Mouse (Mus musculus) right cerebral cortex, adult 18-20 months (tissue): ENCODE results near the gene Ripk4.

Experiments
- DNase-seq: peaks from one replicate; pipeline ENCODE4 v3.0.0; 2022; ENCODE audit warnings: mixed read lengths

Gene Ripk4

DNA sequence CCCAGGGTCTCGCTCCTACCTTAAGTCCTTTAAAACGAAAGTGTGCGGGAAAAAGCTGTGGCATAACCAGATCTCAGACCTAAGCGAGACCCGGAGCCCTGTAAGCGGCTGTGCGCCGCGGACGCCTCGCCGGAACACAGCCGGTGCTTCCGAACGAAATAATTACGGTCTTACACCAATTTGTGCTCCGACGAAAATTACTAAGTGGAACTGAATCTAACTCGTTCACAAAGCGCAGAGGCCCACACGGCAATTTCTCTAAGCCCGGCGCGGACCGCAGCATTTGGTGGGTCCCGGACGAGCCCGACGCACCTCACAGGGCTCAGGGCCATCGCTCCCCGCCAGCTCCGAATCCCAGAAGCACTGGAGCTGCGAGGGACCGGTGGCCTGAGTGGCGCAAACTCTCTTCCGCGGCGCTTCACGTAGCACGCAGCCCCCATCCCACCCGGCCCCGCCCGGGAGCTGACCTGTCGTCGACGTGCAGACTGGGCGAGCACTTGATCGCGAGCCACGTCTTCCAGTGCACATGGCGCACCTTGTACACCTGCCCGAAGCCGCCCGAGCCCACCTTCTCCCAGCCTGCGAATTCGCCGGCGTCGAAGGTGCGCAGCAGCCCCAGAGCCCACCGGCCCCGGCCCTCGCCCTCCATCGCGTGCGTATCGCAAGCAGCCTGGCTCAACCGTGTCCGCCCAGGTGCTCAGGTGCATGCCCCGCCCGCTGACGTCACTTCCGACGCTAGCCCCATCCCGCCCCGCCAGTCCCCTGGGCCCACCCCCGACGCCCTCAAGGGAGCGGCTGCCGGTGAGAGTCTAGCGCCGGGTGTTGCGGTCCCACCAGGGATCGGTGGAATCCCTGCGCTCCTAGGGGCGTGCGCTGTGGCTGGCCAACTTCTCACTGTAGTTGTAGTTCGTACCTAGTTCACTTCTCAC, at the start of gene Ripk4:
Gene Ripk4, minus strand, starts transcription at position 727 of the 929 bp plus-strand sequence.
- DNase-seq, result no peak

DNA sequence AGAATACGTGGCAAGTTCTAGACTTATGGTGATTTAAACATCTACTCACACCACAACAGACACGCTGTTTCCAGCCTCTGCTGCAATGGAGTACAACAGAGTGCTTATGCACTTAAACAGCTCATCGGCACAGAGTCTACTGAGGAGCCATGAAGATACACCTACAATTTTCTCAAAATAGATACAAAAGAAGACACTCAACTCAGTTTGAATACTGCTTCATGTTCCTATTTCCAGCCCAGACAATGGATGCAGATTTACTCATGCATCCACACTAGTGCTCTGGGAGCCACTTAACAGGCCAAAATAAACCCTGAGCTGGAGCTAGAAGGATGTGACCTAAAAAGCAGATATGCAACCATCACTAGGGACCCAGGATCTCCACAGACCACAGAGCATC, 45.3 kb upstream of the Ripk4 start:
- DNase-seq, result peak; percentile 53

DNA sequence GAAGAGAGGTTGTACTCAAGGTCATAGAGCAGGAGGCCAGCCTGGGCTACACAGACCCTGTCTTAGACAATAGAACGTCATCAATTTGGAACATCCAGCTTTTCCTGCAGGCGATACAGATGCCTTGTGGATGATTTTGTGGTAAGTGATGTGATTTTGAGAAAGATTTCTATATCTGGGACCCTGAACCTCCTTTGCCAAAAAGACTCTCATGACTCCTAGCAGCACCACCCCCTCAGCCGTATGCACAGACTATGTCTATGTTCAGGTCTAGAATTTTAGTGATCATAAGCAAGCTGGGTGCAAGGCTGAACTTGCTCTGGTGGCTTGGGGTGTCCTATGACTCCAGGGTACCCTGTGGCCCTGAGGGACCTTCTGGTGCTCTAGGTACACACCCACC, 42.1 kb upstream of the Ripk4 start:
- peak; percentile 18 for DNase-seq

DNA sequence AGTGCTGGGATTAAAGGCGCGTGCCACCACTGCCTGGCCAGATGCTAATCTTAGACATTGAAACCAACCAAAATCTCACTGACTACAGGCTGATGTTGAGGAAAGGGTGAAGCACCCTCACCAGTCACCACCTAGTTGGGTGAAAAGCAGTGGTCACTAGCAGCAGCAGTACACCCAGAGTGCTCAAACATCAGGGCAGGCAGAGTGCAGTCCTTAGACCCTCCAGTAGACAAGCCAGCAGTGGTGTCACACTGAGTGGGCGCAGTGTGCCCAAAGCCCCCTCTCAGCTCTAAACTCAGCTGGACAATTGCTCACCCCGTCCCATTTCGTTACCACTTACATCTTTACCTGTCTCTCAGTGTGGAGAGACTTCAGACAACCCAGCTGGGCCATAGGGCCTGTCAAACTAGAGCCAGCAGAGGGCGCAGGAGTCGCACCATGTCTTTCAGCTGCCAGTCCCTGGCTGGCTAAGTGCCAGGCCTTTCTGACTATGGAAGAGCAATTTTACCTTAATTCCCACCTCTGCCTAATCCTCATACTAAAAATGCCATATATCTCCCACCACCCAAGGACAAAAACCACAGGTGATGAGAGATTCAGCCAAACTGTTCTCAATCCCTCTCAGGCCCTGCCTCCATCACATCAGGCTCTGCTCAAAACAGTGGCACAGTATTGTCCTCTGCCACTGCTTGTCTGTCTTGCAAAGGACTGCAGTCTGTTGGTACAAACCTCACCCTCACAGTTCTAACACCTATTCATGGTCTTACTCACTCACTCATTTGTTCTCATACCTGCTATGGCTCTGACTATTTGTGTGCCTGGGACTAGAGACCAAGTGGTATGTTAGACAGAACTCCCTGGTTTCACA, 41.3 kb upstream of the Ripk4 start:
- peak; percentile 86 for DNase-seq

DNA sequence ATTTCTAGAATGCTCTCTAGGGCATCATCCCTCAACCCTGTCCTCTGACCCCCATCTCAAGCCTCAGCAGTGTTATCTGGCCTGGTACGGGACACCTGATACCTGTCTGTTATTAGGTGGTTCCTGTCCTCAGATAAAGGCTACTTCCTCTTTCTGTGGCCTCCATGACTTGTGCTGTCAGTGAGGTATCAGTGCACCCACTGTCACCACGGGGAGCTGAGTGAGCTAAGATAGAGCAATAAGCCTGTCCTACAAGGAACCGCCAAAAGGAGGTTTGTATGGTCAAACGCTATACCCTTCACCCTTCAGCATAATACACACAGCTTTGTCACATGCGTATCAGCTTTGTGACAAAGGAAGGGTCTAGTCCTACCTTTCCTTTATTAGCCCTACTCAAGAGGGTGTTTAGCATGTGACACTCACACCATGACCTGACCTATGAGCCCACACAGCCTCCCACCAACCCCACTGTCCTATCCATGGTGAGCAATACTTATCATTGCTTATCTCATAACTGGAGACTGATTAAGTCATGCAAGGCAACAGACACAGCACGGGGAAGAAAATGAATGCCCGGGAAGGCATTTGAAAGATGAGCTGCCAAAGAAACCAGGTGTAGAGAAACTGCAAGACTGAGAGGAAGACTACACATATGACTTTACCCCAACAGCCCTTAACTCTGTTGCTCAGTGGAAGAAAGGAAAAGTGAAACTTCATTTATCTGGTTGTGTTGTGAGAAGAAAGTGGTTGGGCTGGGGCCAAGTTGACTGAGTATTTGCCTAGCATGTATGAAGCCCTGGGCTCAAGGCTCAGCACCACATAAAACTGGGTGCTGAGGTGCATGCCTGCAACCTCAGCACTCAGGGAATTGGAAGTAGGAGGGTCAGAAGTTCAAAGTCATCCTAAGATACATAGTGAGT, 34.6 kb upstream of the Ripk4 start:
- no peak for DNase-seq

DNA sequence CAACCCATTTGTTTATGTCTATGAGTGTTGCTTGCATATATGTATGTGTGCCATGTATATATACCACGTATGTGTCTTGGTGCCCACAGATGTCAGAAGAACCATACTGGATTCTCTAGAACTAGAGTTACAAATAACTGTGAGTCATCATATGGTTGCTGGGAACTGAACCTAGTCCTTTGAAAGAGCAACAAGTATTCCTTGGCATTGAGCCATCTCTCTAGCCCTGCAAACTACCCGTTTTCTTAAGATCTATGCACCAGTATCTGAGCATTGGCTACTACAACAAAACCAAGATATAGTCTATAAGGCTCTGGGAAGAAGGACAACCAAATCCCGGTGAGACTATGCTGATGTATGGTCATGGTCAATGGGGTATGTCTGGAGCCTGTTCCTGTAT, 33.6 kb upstream of the Ripk4 start:
- DNase-seq, result no peak

DNA sequence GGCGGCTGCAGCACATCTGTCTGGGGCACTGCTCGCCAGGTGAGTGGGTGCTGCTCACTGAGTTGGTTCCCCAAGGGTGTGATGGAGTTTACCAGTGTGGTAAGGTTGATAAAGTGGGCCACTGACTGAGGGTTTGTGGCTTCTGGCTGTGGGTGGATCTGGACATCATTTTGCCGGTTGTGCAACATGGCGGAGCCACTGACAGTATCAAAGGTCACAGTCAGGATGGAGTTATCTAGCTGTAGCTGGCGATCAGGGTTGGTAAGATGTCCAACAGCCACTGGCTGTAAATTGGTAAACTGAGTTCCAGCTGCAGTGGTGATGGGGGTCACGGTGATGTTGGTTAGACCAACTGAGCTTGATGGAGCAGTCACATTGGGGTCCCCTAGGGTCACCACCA, 30.7 kb upstream of the Ripk4 start:
- DNase-seq, result no peak

DNA sequence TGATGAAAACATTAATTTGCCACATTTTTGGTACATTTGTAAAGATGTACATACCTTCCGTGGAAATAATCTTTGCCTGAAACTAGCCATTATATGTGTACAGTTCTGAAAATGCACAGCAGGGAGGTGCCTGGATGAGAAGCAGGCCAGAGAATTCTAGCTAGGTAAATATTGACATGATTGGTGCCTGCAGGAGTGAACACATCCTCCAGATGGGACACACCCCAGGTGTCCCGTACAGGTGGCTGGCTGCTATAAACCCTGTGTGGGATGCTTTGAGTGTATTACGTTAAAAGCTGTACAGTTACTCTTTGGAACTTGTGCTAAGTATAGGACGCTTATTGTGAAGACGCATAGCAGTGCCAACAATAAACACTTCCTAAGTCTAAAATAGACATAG, 19.5 kb upstream of the Ripk4 start:
- DNase-seq, result no peak

DNA sequence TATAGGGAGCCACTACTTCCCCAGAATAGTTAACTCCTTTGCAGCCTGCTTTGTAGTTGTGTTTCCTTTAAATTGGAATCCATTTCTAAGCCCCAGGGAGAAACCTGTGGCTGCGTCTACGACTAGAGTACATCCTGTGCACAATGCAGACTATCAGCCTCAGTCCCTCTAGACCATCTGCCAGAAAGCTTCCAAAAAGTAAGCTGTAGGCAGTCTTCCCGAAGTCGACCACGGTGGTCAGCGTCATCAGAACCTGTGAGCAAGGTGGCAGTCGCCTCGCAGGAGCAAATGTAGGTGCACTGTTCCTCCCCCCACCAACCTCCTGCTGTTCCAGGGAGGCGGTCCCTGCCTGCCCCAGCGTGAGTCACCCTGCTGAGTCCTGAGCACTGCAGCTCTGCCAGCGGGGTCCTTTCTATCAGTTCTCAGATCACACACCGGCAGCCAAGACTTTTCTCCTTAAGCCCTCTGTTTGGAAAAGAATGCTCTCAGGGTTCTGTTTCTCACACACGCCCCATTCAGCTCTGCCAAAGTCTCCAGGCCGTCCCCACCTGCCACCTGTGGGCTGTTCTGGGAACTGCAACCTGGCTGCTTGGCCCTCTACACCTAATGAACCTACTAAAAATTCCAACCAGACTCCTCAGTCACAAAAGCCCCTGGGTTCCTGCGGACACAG, 14.9 kb upstream of the Ripk4 start:
- peak; percentile 74 for DNase-seq

DNA sequence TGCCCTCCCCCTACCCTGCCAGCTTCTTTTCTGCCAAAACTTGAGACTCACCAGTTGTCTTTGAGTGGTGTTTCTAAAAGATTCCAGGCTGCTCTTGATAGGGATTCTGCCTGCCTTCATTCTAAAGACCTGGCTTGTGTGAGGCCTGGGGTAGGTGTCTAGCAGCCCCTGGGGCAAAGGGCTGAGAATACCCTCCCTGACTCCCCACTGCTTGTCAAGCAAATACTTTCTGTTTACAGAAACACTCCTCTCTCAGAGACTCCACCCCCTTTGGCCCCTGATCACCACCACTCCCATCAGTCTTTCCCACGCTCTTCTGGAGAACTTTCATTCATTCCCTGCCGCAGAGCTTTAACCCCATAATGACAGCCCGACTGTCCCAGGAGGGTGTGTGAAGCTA, 2.9 kb upstream of the Ripk4 start:
- DNase-seq, result no peak

DNA sequence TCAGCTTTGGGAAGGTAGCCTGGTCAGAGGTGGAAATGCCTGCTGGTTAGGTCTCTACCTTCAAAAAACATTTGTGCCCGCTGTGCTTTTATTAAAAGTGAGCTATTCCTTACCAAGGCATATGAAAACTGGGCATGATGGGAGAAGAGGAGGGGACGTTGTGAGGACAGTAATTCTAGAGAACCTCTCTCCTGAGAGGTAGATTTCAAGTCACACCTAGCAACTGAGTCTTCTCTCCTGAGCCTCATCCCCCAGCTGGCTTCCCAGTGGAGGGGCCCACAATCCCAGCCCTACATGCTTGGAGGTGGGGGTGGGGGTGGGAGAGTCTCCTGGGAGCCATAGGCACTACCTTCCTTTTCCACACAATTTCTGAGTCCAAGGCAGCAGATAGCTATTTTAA, 1.0 kb upstream of the Ripk4 start:
- no peak for DNase-seq

DNA sequence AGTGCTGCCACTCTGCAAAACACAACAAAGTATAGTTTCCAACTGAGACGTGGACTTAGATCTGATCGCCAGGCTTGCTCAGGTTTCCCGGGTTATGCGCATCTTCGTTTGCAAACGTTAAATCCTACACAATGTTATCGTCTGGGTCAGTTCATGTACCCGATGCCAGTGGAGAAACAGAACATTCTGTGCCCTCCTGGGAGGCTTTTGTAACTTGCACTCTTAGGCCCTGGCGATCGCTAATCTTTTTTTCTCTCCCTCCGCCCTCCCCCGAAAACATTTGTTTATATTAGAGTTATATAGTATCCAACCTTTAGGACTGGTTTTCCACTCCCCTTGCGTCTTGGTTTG, 378 bp upstream of the Ripk4 start:
- no peak for DNase-seq

DNA sequence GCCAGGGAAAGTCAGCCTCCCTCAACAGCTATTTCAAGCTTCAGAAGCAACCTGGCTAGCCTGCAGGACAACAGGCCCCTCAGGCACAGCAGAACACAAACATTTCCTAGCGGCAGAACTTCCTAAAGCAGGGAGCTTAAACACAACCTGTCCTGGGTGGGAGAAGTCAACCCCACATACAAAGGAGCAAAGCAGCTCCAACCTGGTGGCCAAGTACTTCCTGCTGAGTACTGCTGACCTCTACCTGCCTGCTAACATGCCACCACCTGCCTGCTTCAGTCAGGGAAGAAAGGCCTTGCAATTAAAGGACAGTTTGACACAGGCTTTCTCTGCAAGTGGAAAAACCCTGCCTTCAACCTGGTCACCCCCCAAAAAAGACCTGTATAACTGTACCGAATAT, 1.8 kb downstream of the Ripk4 start:
- DNase-seq, result no peak

DNA sequence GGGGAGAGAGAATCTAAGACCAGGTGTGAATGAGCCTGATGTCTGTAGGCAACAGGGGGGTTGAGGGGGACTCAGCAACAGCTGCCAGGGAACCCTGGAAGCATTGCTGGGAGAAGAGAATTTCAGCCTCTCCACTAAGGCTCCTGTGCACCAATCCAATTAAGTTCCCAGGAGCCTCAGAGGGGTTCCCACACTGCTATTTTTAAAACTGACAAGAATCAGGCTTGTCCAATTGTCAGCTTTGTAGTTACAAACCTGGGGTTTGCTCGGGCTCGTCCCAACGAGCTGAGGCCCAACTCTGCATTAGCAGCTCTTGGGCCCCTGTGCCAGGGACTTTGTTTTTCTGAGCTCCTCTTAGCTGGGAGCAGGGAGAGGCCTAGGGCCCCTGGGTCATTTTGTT, 3.9 kb downstream of the Ripk4 start:
- no peak for DNase-seq

DNA sequence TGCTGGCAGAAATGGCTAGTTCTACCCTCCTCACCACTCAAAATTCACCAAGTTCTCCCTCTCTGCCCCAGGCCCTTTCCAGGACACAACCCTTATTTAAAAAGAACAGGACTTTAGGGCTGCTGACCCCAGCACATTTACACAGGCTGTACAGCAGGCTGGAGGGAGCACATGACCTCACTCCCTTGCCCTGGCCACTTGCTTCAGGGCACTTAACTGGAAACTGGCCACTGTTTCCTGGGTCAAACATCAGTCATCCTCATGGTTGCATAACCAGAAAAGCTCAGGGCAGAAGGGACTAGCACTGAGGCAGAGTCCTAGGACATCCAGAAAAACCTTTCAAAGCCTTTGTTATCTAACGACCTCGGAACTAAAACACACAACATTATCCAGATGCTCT, 5.3 kb downstream of the Ripk4 start:
- no peak for DNase-seq

DNA sequence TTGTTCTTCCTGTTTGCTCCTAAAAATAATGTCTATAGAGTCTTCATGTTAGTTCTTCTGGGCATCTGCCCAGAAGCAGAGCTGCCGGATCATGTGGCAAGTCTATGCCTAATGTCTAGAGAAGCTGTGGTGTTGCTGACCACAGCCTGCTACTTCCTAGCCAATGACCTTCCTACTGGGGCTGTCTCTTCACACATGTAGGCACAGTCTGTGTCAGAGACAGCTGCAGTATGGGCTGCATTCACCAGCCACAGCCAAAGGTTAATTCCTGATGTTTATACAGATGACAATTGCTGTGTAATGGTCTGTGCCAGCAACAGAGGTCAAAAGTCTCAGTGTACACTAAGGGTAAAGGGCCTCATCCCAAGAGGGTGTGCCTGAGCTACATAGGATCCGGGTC, 7.1 kb downstream of the Ripk4 start:
- DNase-seq, result no peak

DNA sequence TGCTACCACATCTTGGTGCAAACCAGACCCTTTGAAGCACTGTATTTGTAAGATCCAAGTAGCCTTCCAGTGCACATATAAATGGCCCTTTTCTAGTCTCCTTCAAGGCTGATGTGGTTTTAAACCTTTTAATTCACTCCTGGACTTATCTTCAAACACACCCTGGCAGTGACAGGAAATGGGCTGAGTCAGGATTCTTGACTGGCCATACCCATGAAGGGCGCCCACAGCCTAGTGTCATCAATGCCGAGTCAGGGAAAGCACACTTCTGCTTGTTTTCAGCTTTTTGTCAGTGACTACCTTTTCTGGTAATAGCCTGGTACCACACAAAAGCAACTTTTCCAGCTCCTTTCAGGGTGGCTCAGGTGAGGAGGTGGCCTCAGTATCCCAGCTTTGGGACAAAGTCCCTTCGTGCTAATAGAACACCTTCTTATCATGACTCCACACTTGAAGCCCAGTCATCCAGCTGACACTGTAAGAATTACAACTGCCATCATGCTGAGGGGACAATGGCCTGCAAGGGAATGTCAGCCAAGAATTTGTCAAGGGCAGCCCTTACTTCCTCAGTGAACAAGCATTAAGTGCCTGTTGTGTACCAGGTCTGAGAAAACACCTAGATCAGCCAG, 11.2 kb downstream of the Ripk4 start:
- DNase-seq, result no peak

DNA sequence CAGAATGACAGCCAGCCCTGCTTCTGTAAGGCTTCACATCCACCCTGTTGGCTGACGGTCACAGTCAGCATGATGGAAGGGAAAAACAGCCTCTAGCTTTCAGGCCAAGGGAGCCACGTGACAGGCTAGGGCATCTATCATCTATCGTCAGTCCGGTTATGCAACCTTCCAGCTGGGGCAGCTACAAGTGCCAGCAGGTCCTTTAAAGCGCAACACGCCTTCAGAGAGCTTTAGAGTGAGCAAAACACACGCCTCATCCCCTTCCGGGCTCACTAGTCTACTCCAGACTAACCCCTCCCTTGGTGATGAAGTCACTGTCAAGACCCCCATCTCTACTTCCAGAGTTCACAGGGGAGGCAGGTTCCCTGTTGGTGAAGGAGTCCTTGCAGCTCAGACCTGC, 11.7 kb downstream of the Ripk4 start:
- peak; percentile 9 for DNase-seq

DNA sequence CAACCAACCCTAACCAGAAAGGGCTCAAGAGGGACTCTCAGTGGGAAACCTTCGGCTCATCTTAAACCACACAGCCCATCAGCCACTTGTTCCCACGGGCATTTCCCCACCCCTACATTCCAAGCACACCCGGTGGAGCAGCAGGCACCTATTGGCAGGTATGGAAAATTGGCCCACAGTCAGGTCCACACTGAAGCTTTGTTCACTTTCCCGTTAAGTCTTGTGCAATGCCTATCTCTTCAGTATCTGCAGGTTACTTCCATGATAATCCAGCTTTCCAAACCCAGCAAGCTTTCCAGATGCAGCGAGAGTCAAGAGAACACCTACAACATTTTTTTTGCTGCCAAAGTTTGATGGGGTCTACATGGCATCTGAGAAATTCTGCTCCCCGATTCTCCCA, 15.2 kb downstream of the Ripk4 start:
- DNase-seq, result no peak

DNA sequence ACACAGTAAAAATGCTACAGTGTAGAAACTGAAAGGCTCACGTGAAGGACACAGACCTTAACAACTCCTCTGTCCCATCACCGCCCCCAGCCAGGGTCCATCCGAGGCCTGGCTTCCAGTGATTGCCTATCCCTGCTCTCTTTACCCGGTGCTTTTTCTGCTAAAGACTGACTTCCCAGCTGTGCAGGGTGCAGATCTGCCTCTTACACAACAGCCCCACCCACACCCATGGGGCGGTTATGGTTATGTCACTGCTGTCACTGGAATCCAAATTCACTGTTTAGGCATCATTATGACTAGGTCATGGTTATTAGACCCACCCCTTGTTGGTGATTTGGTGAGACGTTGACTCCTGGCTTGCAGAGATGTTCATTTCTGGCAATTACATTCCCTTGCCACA, 25.6 kb downstream of the Ripk4 start:
- DNase-seq, result no peak

DNA sequence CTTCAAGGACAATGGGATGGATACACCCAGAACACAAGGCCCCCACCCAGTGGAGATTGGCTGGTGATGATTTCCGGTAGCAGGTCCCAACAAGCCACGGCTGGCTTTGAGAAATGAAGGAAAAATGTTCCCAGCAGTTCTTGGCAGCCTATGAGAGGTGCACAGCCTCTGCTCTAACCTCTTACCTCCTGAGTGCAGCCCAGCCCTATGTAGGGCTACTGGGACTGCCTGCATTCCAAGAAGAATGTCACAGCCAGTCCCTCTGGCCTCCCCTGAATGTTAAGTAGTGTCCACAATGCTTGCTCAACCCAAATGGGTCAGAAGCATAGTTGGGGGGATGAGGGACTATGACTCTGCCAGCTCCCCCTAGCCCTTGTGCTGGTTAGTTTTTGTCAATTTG, 27.0 kb downstream of the Ripk4 start:
- DNase-seq, result no peak

DNA sequence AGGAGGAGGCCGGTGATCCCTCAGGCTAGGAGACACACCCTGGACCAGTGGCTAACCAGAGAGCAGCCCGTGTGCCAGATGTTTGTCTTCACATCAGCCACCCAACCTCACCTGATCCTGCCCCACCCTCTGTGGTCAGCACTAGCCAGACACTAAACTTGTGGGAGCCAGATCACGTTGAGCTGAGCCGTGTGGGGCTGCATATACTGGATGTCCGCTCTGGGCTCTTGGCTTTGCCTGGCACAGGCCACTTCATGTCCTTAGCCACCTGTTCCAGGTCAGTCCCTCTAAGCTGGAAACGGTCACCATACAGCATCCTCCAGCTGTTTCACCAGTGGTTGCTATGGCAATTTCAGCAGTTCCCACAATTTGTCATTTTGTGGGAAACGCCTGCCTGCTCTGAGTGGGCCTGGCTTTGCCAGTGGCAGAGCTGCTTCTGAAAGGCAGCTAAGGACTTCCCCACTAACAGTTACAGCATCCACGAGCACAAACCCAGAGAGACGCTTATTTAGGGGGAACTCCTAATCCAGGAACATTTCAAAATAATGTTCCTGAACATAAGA, 28.7 kb downstream of the Ripk4 start:
- no peak for DNase-seq
